Mouse (Mus musculus) C2C12 (cell line): Measurements from ENCODE around the gene Znrd1. TPM values are rescaled to one million over a fixed set of nuclear protein-coding genes. Genes with fewer than 3 reads are reported as not detected.

Experiments
- H3K27me3 ChIP-seq: one replicate; pipeline ENCODE4 v1.6.1; 2011; ENCODE audit not compliant: control insufficient read depth, insufficient read depth, insufficient read length
- H3K36me3 ChIP-seq: one replicate; pipeline ENCODE4 v1.6.1; 2011; ENCODE audit not compliant: control insufficient read depth, insufficient read depth
- H3K4me3 ChIP-seq: one replicate; pipeline ENCODE4 v1.5.1; 2011; ENCODE audit warnings: mild to moderate bottlenecking, control low read depth; ENCODE audit not compliant: poor library complexity, insufficient read depth, severe bottlenecking
- H3K79me2 ChIP-seq: one replicate; pipeline ENCODE4 v1.6.1; 2011; ENCODE audit not compliant: control insufficient read depth, insufficient read depth
- H3K79me3 ChIP-seq: one replicate; pipeline ENCODE4 v1.6.1; 2011; ENCODE audit warnings: low read depth, control low read depth
- H3ac ChIP-seq: one replicate; pipeline ENCODE3; 2011; ENCODE audit warnings: low read depth; ENCODE audit not compliant: control insufficient read depth, insufficient read length
- CEBPB ChIP-seq: IDR thresholded peaks from one replicate; pipeline ENCODE4 v1.6.1; 2011; ENCODE audit warnings: low read depth, mild to moderate bottlenecking, control low read depth, moderate library complexity
- CTCF ChIP-seq: IDR thresholded peaks from one replicate; pipeline ENCODE4 v1.5.1; 2011; ENCODE audit not compliant: control insufficient read depth, insufficient read depth, insufficient read length
- FOSL1 ChIP-seq: IDR thresholded peaks from one replicate; pipeline ENCODE4 v1.8.0; 2011; ENCODE audit warnings: mild to moderate bottlenecking, low read length; ENCODE audit not compliant: poor library complexity, insufficient read depth, severe bottlenecking
- MAX ChIP-seq: IDR thresholded peaks from one replicate; pipeline ENCODE4 v1.6.1; 2011; ENCODE audit warnings: mild to moderate bottlenecking, control low read depth
- MYOD1 ChIP-seq: IDR thresholded peaks from one replicate; pipeline ENCODE4 v1.6.1; 2011; ENCODE audit warnings: low read depth; ENCODE audit not compliant: control insufficient read depth, insufficient read length
- MYOG ChIP-seq: IDR thresholded peaks from one replicate; pipeline ENCODE4 v1.6.1; 2011; ENCODE audit not compliant: control insufficient read depth, insufficient read length; ENCODE audit errors: extremely low read depth
- USF1 ChIP-seq: IDR thresholded peaks from one replicate; pipeline ENCODE4 v1.6.1; 2011; ENCODE audit warnings: low read depth, mild to moderate bottlenecking, control low read depth, moderate library complexity
- long read RNA-seq, 2 experiments: library from polyadenylated mRNA; unstranded; transcript quantifications; one replicate each; pipeline ENCODE4 v2.0.0; 2019 to 2020
- polyA plus RNA-seq: library from polyadenylated mRNA; unstranded; fragments of >200 nt; fragmentation: generic; extraction: Trizol; gene quantifications from one replicate; pipeline ENCODE4 v1.2.1, GENCODE M21; 2012; ENCODE audit warnings: missing spikeins

Gene Znrd1
- 93.2 TPM for polyA plus RNA-seq
- long read RNA-seq, experiment 1, transcript Znrd1-201 (4 exons, 742 nt), result minor isoform, 6 of 39 reads
- long read RNA-seq, experiment 1, transcript Znrd1-202 (5 exons, 710 nt), result major isoform, 29 of 39 reads
- long read RNA-seq, experiment 1, partial matches to known transcripts, result 3 of 39 reads
- long read RNA-seq, experiment 1, other reads (novel, unspliced or antisense), result 1 of 39 reads
- long read RNA-seq, experiment 2, partial matches to known transcripts, result 0 of 4 reads
- long read RNA-seq, experiment 2, other reads (novel, unspliced or antisense), result 1 of 4 reads

DNA sequence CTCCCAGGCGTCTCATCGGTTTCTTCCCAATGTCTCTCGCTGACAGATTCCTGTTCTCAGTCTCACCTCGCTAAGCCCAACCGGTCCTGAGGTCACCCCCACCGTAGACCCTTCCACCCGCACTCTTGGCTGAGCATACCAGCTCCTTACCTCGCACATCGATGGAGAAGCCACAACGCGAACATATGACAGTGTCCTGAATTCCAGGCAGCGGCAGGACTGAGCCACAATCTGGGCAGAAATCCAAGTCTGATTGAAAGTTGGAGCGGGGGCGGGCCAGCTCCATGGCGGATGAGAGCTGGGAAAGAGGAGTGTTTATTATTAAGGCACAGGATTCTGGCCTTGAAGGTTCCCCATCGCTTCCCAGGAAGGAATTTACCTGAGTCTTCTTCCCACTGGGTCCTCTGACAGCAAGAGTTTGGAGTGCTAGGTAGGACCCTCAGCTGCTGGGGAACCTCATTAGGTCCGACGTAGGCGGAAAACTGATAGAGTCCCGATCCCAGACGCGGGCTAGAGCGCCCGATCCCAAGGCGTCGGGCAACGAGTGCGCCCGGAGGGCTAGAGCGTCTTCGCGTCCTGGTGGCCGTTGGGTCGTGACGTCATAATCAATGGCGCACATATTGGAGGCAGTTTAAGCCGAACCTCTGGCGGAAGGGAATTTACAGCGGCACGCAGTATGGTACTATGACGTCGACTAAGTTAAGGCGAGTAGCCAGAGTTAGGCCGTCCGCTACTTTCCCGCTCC, at the start of gene Znrd1, which contains the start of gene Znrd1as:
TSS of gene Znrd1 (minus strand) at position 561 of the 745 bp plus-strand sequence.
TSS of gene Znrd1as (plus strand) at position 594 of the 745 bp plus-strand sequence.
- peaks cover 37% of the 10 kb centered on the region for H3K79me2 ChIP-seq
- TF ChIP-seq FOSL1, result no peak
- TF ChIP-seq MAX, result peak; percentile 66

DNA sequence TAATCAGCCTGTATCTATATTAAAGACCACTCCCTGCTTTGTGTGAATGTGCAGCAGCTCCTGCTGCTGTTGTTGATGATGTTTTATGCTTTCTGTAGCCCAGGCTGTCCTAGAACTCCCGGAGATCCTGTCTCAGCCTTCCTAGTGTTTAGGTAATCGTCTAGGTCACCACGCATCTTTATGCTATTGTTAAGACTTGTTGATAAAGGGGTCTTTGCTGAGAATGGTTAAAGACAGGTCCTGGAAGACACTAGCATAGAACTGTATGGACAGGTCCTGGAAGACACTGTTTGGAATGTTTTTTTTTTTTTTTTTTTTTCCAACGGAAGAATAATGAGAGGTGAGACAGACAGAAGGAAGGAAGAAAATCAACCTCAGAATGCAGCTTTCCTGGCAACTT, 45.0 kb upstream of the Znrd1 start:
- peaks cover 19% of the 10 kb centered on the region for H3K36me3 ChIP-seq
- peak overlapping the region; percentile 42 for H3K4me3 ChIP-seq
- H3K79me3 ChIP-seq, result no peaks in the 10 kb centered on the region
- peak overlapping the region; percentile 24 for H3ac ChIP-seq
- no peak for TF ChIP-seq FOSL1
- H3K79me2 ChIP-seq, result peaks cover 9% of the 10 kb centered on the region
- H3K27me3 ChIP-seq, result no peaks in the 10 kb centered on the region

More for the DNA sequence above, at the start of gene Znrd1, which contains the start of gene Znrd1as:
- H3K79me3 ChIP-seq, result peaks cover 15% of the 10 kb centered on the region
- peaks cover 32% of the 10 kb centered on the region for H3K36me3 ChIP-seq
- H3K27me3 ChIP-seq, result no peaks in the 10 kb centered on the region
- peak within 1 kb of the TSS; percentile 78 for H3ac ChIP-seq
- peak within 1 kb of the TSS; percentile 63 for H3K4me3 ChIP-seq

DNA sequence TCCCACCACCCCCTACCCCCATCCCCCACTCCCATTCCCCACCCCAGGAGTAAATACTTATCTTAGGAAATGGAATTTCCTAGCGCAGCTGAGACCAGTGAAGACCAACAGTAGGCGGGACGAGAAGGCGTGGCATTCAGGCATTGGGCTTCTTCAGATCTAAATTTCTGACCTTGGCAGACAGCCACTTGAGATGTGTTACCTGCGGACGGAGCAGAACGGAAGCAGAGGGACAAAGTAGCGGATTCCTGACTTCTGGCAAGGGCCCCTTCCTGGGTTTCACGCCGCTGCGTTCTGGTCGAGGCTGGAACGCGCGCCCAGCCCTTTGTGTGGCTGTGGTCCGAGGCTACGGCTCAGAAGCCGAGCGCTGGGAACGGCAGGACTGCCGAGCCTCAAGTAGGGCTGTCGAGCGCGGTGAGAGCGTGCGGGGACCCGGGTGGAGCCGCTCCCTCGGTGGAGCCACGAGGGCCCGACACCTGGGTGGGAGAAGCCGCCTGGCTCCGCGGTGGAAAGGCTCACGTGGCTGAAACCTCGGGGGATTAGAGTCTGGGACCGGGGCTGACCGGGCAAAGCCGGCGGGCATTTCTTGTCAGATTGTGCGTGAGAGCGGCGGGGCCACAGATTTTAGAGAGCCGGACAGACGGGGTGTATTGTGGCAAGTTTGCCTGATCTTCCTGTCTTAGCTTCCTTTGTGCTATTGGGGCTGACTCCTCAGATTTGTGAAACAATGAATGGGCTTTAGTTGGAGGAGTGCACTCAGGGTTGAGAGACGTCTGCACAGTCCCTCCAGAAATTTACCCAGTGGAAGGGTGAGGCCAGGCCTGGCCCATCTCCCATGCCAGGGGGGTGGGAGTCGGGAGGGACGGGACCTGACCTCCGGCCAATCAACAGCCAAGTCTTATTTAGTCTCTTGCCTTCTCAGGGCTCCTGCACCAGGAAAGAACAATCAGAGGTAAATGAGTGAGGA, 44.3 kb upstream of the Znrd1 start:
- Histone ChIP-seq H3K27me3 (no peaks in the 10 kb centered on the region), H3K79me3 (no peaks in the 10 kb centered on the region), H3ac (peak overlapping the region; percentile 66), H3K36me3 (peaks cover 15% of the 10 kb centered on the region), H3K4me3 (peak overlapping the region; percentile 42), H3K79me2 (peaks cover 9% of the 10 kb centered on the region)
- TF ChIP-seq MYOD1, result no peak
- peak; percentile 52 for TF ChIP-seq MAX

DNA sequence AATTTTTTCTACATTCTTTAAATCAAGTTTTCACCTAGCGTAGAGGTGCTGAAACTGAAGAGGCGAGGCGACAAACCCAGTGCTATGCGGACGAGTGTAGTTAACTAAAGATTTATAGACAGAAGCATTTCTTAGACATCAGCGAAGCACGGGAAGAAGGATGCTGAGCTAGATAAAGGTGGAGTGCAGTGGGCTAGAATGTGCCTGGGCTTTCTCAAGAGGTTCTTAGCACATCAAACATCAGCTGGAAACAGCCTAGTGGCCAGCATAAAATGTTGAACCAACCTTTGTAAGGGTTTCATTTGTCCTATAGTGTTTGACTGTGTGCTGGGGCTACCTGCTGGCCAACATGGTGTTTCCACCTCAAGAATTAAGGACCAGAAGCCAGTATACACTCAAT, 42.5 kb upstream of the Znrd1 start, which contains the start of gene Zfp57:
TSS of gene Zfp57 (plus strand) at position 301 of the 400 bp plus-strand sequence.
- H3K4me3 ChIP-seq, result peak within 1 kb of the TSS; percentile 42
- no peaks in the 10 kb centered on the region for H3K27me3 ChIP-seq
- no peaks in the 10 kb centered on the region for H3K79me3 ChIP-seq
- H3K36me3 ChIP-seq, result peaks cover 5% of the 10 kb centered on the region
- H3K79me2 ChIP-seq, result peaks cover 9% of the 10 kb centered on the region
- TF ChIP-seq CEBPB, result no peak
- TF ChIP-seq MYOG, result no peak
- TF ChIP-seq USF1, result no peak
- no peak for TF ChIP-seq CTCF
- TF ChIP-seq MAX, result no peak
- TF ChIP-seq FOSL1, result no peak
- no peak for TF ChIP-seq MYOD1
- H3ac ChIP-seq, result no peak within 1 kb of the TSS

DNA sequence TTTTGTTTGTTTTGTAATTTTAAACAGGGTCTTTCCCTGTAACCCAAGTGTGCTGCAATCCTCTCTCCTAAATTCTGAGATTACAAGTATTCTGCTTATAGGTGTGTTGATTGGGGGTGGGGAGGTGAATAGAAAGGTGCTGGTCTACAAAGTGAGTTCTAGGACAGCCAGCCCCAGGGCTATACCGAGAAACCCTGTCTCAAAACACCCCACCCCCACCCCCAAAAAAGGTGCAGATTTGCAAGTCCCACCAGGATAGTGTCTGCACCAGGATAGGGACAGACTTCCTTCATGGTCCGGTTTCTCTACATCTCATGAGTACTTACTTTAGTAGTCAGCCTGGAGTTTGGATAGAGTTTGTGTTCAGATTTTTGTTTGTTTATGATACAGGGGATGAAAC, 40.1 kb upstream of the Znrd1 start:
- H3K79me2 ChIP-seq, result peaks cover 7% of the 10 kb centered on the region
- H3ac ChIP-seq, result no peak overlapping the region
- TF ChIP-seq MAX, result no peak
- TF ChIP-seq CEBPB, result no peak
- TF ChIP-seq MYOD1, result no peak
- no peak for TF ChIP-seq MYOG
- no peak for TF ChIP-seq CTCF
- no peak for TF ChIP-seq FOSL1
- no peak for TF ChIP-seq USF1
- H3K4me3 ChIP-seq, result no peak overlapping the region
- H3K36me3 ChIP-seq, result no peaks in the 10 kb centered on the region
- no peaks in the 10 kb centered on the region for H3K27me3 ChIP-seq
- no peaks in the 10 kb centered on the region for H3K79me3 ChIP-seq
